Mouse (Mus musculus): ENCODE measurements at regions not wholly inside any gene's neighbourhood (a gene's known extent, or its start where the extent isn't known, plus 50 kb on each side); places are given as distances from the start of the nearest gene placed in this dataset.

GRCm38 (mm10) chr6:99932923-99933322 lies 206.7 kb upstream of the Prok2 start:
- Histone ChIP-seq H3K4me1 (ENCODE audit: control insufficient read depth in 2 of 2, insufficient read depth in 2 of 2, low read length in 2 of 2) (peaks cover 34 to 49% of the 10 kb centered on the region in 2 experiments), H3K4me2 (ENCODE audit: low read length) (no peak overlapping the region), H3K9me3 (ENCODE audit: control insufficient read depth, low read length) (no peaks in the 10 kb centered on the region), H3K9ac (ENCODE audit: low read length) (no peak overlapping the region), H3K27ac (replicated peaks in 1 of 2; ENCODE audit: control insufficient read depth in 1 of 2, insufficient read depth in 1 of 2, low read depth in 2 of 2, low read length in 2 of 2) (no peak overlapping the region), H3K4me3 (ENCODE audit: control insufficient read depth in 1 of 2, insufficient read depth in 1 of 2, low read depth in 1 of 2, low read length in 2 of 2) (no peak overlapping the region), H3K36me3 (ENCODE audit: control insufficient read depth, insufficient read depth, low read length) (no peaks in the 10 kb centered on the region), H3K27me3 (ENCODE audit: control insufficient read depth, insufficient read depth, low read length) (no peaks in the 10 kb centered on the region)
- ATAC-seq (ENCODE audit: insufficient number of reproducible peaks, insufficient read depth, low FRiP score, low read depth): no peak
- WGBS: 44% methylated on average over 2 of the region's 2 CpGs

- no peak overlapping the region for H3K4me2 ChIP-seq (ENCODE audit: low read length)
- WGBS: 50% methylated on average over 6 of the region's 6 CpGs
- H3K36me3 ChIP-seq (ENCODE audit: control insufficient read depth, insufficient read depth, low read length): no peaks in the 10 kb centered on the region
- no peaks in the 10 kb centered on the region for H3K9me3 ChIP-seq (ENCODE audit: control insufficient read depth, low read length)
- no peaks in the 10 kb centered on the region for H3K27me3 ChIP-seq (ENCODE audit: control insufficient read depth, insufficient read depth, low read length)
- no peak overlapping the region for H3K4me3 ChIP-seq (ENCODE audit: control insufficient read depth in 1 of 2, insufficient read depth in 1 of 2, low read depth in 1 of 2, low read length in 2 of 2)
- no peak overlapping the region; a peak in 1 of 4 replicates for H3K27ac ChIP-seq (replicated peaks in 1 of 2; ENCODE audit: control insufficient read depth in 1 of 2, insufficient read depth in 1 of 2, low read depth in 2 of 2, low read length in 2 of 2)
- H3K4me1 ChIP-seq (ENCODE audit: control insufficient read depth in 2 of 2, insufficient read depth in 2 of 2, low read length in 2 of 2): peaks cover 36 to 53% of the 10 kb centered on the region in 2 experiments
- no peak for ATAC-seq (ENCODE audit: insufficient number of reproducible peaks, insufficient read depth, low FRiP score, low read depth)
- H3K9ac ChIP-seq (ENCODE audit: low read length): 0 out of 2 replicates have a peak overlapping the region, but pooled peaks have one; percentile 19
Observed at GRCm38 (mm10) chr6:99932405-99932804, 206.2 kb upstream of the Prok2 start.

- WGBS: 28% methylated on average over 4 of the region's 4 CpGs
- peak; percentile 62 for ATAC-seq (ENCODE audit: insufficient number of reproducible peaks, insufficient read depth, low FRiP score, low read depth)
Observed at GRCm38 (mm10) chr6:99931588-99931987, 205.4 kb upstream of the Prok2 start.

GRCm38 (mm10) chr6:99930316-99930715 lies 204.1 kb upstream of the Prok2 start:
- ATAC-seq (ENCODE audit: insufficient number of reproducible peaks, insufficient read depth, low FRiP score, low read depth): no peak
- Histone ChIP-seq H3K4me3 (ENCODE audit: control insufficient read depth in 1 of 2, insufficient read depth in 1 of 2, low read depth in 1 of 2, low read length in 2 of 2) (no peak overlapping the region), H3K27ac (replicated peaks in 1 of 2; ENCODE audit: control insufficient read depth in 1 of 2, insufficient read depth in 1 of 2, low read depth in 2 of 2, low read length in 2 of 2) (no peak overlapping the region), H3K27me3 (ENCODE audit: control insufficient read depth, insufficient read depth, low read length) (no peaks in the 10 kb centered on the region; the same call in 1 of the 2 replicates), H3K9me3 (ENCODE audit: control insufficient read depth, low read length) (no peaks in the 10 kb centered on the region), H3K9ac (ENCODE audit: low read length) (no peak overlapping the region), H3K36me3 (ENCODE audit: control insufficient read depth, insufficient read depth, low read length) (no peaks in the 10 kb centered on the region), H3K4me1 (ENCODE audit: control insufficient read depth in 2 of 2, insufficient read depth in 2 of 2, low read length in 2 of 2) (peaks cover 40 to 53% of the 10 kb centered on the region in 2 experiments), H3K4me2 (ENCODE audit: low read length) (no peak overlapping the region)
- 91% methylated on average over 6 of the region's 6 CpGs for WGBS

More at GRCm38 (mm10) chr6:99931588-99931987, 205.4 kb upstream of the Prok2 start:
- Histone ChIP-seq H3K36me3 (ENCODE audit: control insufficient read depth, insufficient read depth, low read length) (no peaks in the 10 kb centered on the region), H3K27ac (replicated peaks in 1 of 2; ENCODE audit: control insufficient read depth in 1 of 2, insufficient read depth in 1 of 2, low read depth in 2 of 2, low read length in 2 of 2) (peak overlapping the region in 1 of 2 experiments; percentile 34; a peak in 1 of 4 replicates), H3K9ac (ENCODE audit: low read length) (no peak overlapping the region), H3K4me2 (ENCODE audit: low read length) (peak overlapping the region; percentile 24; the same call in 1 of the 2 replicates), H3K4me3 (ENCODE audit: control insufficient read depth in 1 of 2, insufficient read depth in 1 of 2, low read depth in 1 of 2, low read length in 2 of 2) (no peak overlapping the region), H3K9me3 (ENCODE audit: control insufficient read depth, low read length) (no peaks in the 10 kb centered on the region), H3K27me3 (ENCODE audit: control insufficient read depth, insufficient read depth, low read length) (no peaks in the 10 kb centered on the region), H3K4me1 (ENCODE audit: control insufficient read depth in 2 of 2, insufficient read depth in 2 of 2, low read length in 2 of 2) (peaks cover 40 to 53% of the 10 kb centered on the region in 2 experiments)

GRCm38 (mm10) chr6:99927933-99928555 lies 201.9 kb upstream of the Prok2 start:
- peaks cover 4% of the 10 kb centered on the region for H3K27me3 ChIP-seq (ENCODE audit: control insufficient read depth, insufficient read depth, low read length)

GRCm38 (mm10) chr6:99924181-99924580 lies 198.0 kb upstream of the Prok2 start:
- Histone ChIP-seq H3K9ac (ENCODE audit: low read length) (no peak overlapping the region), H3K4me3 (ENCODE audit: control insufficient read depth in 1 of 2, insufficient read depth in 1 of 2, low read depth in 1 of 2, low read length in 2 of 2) (no peak overlapping the region), H3K27ac (replicated peaks in 1 of 2; ENCODE audit: control insufficient read depth in 1 of 2, insufficient read depth in 1 of 2, low read depth in 2 of 2, low read length in 2 of 2) (no peak overlapping the region), H3K9me3 (ENCODE audit: control insufficient read depth, low read length) (0 out of 2 replicates have a peak, but pooled peaks cover 4% of the 10 kb centered on the region), H3K4me1 (ENCODE audit: control insufficient read depth in 2 of 2, insufficient read depth in 2 of 2, low read length in 2 of 2) (peaks cover 16 to 22% of the 10 kb centered on the region in 2 experiments), H3K4me2 (ENCODE audit: low read length) (no peak overlapping the region), H3K27me3 (ENCODE audit: control insufficient read depth, insufficient read depth, low read length) (peaks cover 4% of the 10 kb centered on the region), H3K36me3 (ENCODE audit: control insufficient read depth, insufficient read depth, low read length) (no peaks in the 10 kb centered on the region)
- ATAC-seq (ENCODE audit: insufficient number of reproducible peaks, insufficient read depth, low FRiP score, low read depth): no peak
- 64% methylated on average over 8 of the region's 8 CpGs for WGBS

More at GRCm38 (mm10) chr6:99927933-99928555, 201.9 kb upstream of the Prok2 start:
- 23% methylated on average over 10 of the region's 10 CpGs for WGBS
- Histone ChIP-seq H3K4me3 (ENCODE audit: control insufficient read depth in 1 of 2, insufficient read depth in 1 of 2, low read depth in 1 of 2, low read length in 2 of 2) (no peak overlapping the region), H3K36me3 (ENCODE audit: control insufficient read depth, insufficient read depth, low read length) (no peaks in the 10 kb centered on the region), H3K4me2 (ENCODE audit: low read length) (no peak overlapping the region), H3K9me3 (ENCODE audit: control insufficient read depth, low read length) (no peaks in the 10 kb centered on the region), H3K4me1 (ENCODE audit: control insufficient read depth in 2 of 2, insufficient read depth in 2 of 2, low read length in 2 of 2) (peaks cover 25 to 37% of the 10 kb centered on the region in 2 experiments), H3K9ac (ENCODE audit: low read length) (no peak overlapping the region), H3K27ac (replicated peaks in 1 of 2; ENCODE audit: control insufficient read depth in 1 of 2, insufficient read depth in 1 of 2, low read depth in 2 of 2, low read length in 2 of 2) (peak overlapping the region; percentile 9 to 64)
- ATAC-seq (ENCODE audit: insufficient number of reproducible peaks, insufficient read depth, low FRiP score, low read depth): peak; percentile 70; the same call in 1 of the 2 replicates

- Histone ChIP-seq H3K36me3 (ENCODE audit: control insufficient read depth, insufficient read depth, low read length) (no peaks in the 10 kb centered on the region), H3K9me3 (ENCODE audit: control insufficient read depth, low read length) (0 out of 2 replicates have a peak, but pooled peaks cover 4% of the 10 kb centered on the region), H3K4me2 (ENCODE audit: low read length) (no peak overlapping the region), H3K4me1 (ENCODE audit: control insufficient read depth in 2 of 2, insufficient read depth in 2 of 2, low read length in 2 of 2) (peaks cover 0 to 6% of the 10 kb centered on the region in 2 experiments; a peak in 1 of 4 replicates), H3K27me3 (ENCODE audit: control insufficient read depth, insufficient read depth, low read length) (peaks cover 4% of the 10 kb centered on the region), H3K4me3 (ENCODE audit: control insufficient read depth in 1 of 2, insufficient read depth in 1 of 2, low read depth in 1 of 2, low read length in 2 of 2) (no peak overlapping the region), H3K27ac (replicated peaks in 1 of 2; ENCODE audit: control insufficient read depth in 1 of 2, insufficient read depth in 1 of 2, low read depth in 2 of 2, low read length in 2 of 2) (no peak overlapping the region), H3K9ac (ENCODE audit: low read length) (no peak overlapping the region)
- ATAC-seq (ENCODE audit: insufficient number of reproducible peaks, insufficient read depth, low FRiP score, low read depth): no peak
- WGBS: 58% methylated on average over 5 of the region's 5 CpGs
Observed at GRCm38 (mm10) chr6:99921966-99922365, 195.8 kb upstream of the Prok2 start.

All from heart, embryonic 14.5 days (tissue).